Mouse (Mus musculus) c-Kit-positive CD71-positive TER-119-negative erythroid progenitor cells, embryonic 14.5 days (primary cell): ENCODE measurements around the gene Glra4.
"Not testable (repeated sequence)": the region's sequence is repeated elsewhere in the genome, so short reads cannot be mapped to it uniquely, and the experiment has no call there.

Source experiments
- DNase-seq: peaks from one replicate; pipeline ENCODE4 v3.0.0-alpha.2; 2013; ENCODE audit warnings: low read depth

Glra4 gene

DNA sequence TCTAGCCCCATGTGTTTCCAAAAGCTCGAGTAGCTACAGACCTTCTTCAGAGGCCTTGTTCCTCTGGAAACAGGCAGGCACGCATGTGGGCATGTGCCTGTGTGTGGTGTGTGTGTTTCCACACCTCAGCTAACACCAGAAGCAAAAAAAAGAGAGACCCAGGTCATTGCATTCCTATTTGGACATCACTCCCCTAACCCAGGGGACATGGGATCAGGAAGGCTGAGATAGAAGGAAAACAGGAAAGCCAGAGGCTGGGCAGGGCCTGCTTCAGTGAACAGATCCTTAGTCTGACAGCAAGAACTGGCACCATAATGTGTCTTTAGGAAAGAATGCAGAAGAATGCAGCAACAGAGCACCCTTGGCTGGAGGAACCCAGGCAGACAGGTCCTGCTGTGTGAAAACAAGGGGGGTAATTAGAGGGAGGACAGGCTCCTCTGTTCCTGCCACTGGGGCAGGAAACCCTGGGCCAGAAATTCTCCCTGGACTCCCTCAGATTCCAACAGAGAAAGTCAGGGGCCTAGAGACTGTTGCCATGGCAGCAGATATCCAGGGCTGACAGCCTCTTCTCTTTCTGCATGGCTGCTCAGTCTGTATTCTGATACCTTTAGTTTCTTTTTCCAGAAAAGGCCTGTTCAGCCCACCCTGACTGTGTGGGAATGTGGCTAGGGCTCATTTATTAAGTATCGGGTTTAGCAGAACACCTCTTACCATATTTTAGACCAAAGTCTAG, 65.0 kb downstream of the Glra4 start:
- DNase-seq: not testable (repeated sequence)

GRCm38 (mm10) chrX:136708782-136709181, 71.2 kb downstream of the Glra4 start:
- no peak for DNase-seq

DNA sequence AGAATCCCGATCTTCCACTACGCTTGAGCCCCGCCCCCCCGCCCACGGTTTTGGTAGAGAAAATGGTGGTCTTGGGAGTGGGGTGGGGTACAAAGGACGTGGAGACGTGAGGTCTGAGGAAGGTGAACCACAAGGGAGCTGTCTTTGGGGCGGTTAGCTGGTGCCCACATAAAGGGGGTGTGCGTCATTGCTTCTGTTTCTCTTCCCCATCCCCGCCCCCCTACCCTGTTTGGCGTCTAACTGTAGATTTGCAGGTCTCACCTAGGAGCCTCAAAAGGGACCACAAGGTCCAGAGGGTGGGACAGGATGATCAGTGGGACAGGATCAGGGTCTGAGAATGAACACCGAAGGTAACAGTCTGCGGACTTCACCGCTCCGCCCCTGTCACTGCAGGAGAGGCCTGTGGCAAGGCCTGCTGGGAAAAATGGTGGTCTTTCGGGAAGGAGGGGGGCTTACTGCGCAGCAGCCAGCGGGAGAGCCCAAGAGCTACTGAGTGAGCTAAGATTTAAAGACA, 71.7 kb downstream of the Glra4 start:
- DNase-seq: no peak
